Mouse (Mus musculus): Measurements from ENCODE around the gene Spock1. TPM values are rescaled to one million over a fixed set of nuclear protein-coding genes. Genes with fewer than 3 reads are reported as not detected.

The Spock1 gene
- polyA plus RNA-seq, 1 experiment from 2014 or later = 48.1 TPM

GRCm38 (mm10) chr13:57740473-57740872, 167.7 kb downstream of the Spock1 start:
- H3K9ac ChIP-seq (replicated peaks; ENCODE audit: low read depth, low read length) = no peak overlapping the region
- WGBS = 76% methylated on average over 5 of the region's 5 CpGs
- no peak overlapping the region for H3K4me2 ChIP-seq (ENCODE audit: low read length)
- no peak overlapping the region for H3K4me3 ChIP-seq (replicated peaks; ENCODE audit: low read length)
- no peaks in the 10 kb centered on the region for H3K27me3 ChIP-seq (replicated peaks; ENCODE audit: control insufficient read depth, insufficient read depth, low read length)
- H3K4me1 ChIP-seq (replicated peaks; ENCODE audit: control insufficient read depth, insufficient read depth, low read length) = 0 out of 2 replicates have a peak, but pooled peaks cover 2% of the 10 kb centered on the region
- H3K36me3 ChIP-seq (ENCODE audit: control insufficient read depth, insufficient read depth) = no peaks in the 10 kb centered on the region
- H3K27ac ChIP-seq (ENCODE audit: low read length) = no peak overlapping the region
- no peaks in the 10 kb centered on the region for H3K9me3 ChIP-seq (ENCODE audit: control insufficient read depth, low read length)
- ATAC-seq = no peak

GRCm38 (mm10) chr13:57736060-57736459, 172.1 kb downstream of the Spock1 start:
- Histone ChIP-seq H3K27ac (ENCODE audit: low read length) (no peak overlapping the region), H3K4me3 (replicated peaks; ENCODE audit: low read length) (no peak overlapping the region), H3K4me2 (ENCODE audit: low read length) (no peak overlapping the region), H3K4me1 (replicated peaks; ENCODE audit: control insufficient read depth, insufficient read depth, low read length) (0 out of 2 replicates have a peak, but pooled peaks cover under 1% of the 10 kb centered on the region), H3K9me3 (ENCODE audit: control insufficient read depth, low read length) (no peaks in the 10 kb centered on the region), H3K9ac (replicated peaks; ENCODE audit: low read depth, low read length) (no peak overlapping the region), H3K36me3 (ENCODE audit: control insufficient read depth, insufficient read depth) (no peaks in the 10 kb centered on the region), H3K27me3 (replicated peaks; ENCODE audit: control insufficient read depth, insufficient read depth, low read length) (no peaks in the 10 kb centered on the region)
- no peak for ATAC-seq
- WGBS = 70% methylated on average over 7 of the region's 7 CpGs

GRCm38 (mm10) chr13:57734549-57734948, 173.6 kb downstream of the Spock1 start:
- ATAC-seq = no peak
- no peak overlapping the region for H3K27ac ChIP-seq (ENCODE audit: low read length)
- no peaks in the 10 kb centered on the region for H3K9me3 ChIP-seq (ENCODE audit: control insufficient read depth, low read length)
- no peaks in the 10 kb centered on the region for H3K4me1 ChIP-seq (replicated peaks; ENCODE audit: control insufficient read depth, insufficient read depth, low read length)
- no peak overlapping the region for H3K4me3 ChIP-seq (replicated peaks; ENCODE audit: low read length)
- no peaks in the 10 kb centered on the region for H3K27me3 ChIP-seq (replicated peaks; ENCODE audit: control insufficient read depth, insufficient read depth, low read length)
- no peak overlapping the region for H3K9ac ChIP-seq (replicated peaks; ENCODE audit: low read depth, low read length)
- H3K36me3 ChIP-seq (ENCODE audit: control insufficient read depth, insufficient read depth) = no peaks in the 10 kb centered on the region
- H3K4me2 ChIP-seq (ENCODE audit: low read length) = no peak overlapping the region
- 87% methylated on average over 4 of the region's 4 CpGs for WGBS

GRCm38 (mm10) chr13:57733521-57733920, 174.6 kb downstream of the Spock1 start:
- no peaks in the 10 kb centered on the region for H3K27me3 ChIP-seq (replicated peaks; ENCODE audit: control insufficient read depth, insufficient read depth, low read length)
- no peaks in the 10 kb centered on the region for H3K9me3 ChIP-seq (ENCODE audit: control insufficient read depth, low read length)
- no peak overlapping the region for H3K4me3 ChIP-seq (replicated peaks; ENCODE audit: low read length)
- H3K4me1 ChIP-seq (replicated peaks; ENCODE audit: control insufficient read depth, insufficient read depth, low read length) = no peaks in the 10 kb centered on the region
- H3K27ac ChIP-seq (ENCODE audit: low read length) = no peak overlapping the region
- no peak overlapping the region for H3K9ac ChIP-seq (replicated peaks; ENCODE audit: low read depth, low read length)
- no peak for ATAC-seq
- H3K4me2 ChIP-seq (ENCODE audit: low read length) = no peak overlapping the region
- H3K36me3 ChIP-seq (ENCODE audit: control insufficient read depth, insufficient read depth) = no peaks in the 10 kb centered on the region
- WGBS = 100% methylated on average over 1 of the region's 1 CpGs

- no peak overlapping the region for H3K4me2 ChIP-seq (ENCODE audit: low read length)
- no peak overlapping the region for H3K4me3 ChIP-seq (replicated peaks; ENCODE audit: low read length)
- H3K4me1 ChIP-seq (replicated peaks; ENCODE audit: control insufficient read depth, insufficient read depth, low read length) = no peaks in the 10 kb centered on the region
- no peaks in the 10 kb centered on the region for H3K9me3 ChIP-seq (ENCODE audit: control insufficient read depth, low read length)
- no peaks in the 10 kb centered on the region for H3K36me3 ChIP-seq (ENCODE audit: control insufficient read depth, insufficient read depth)
- H3K27me3 ChIP-seq (replicated peaks; ENCODE audit: control insufficient read depth, insufficient read depth, low read length) = no peaks in the 10 kb centered on the region
- H3K9ac ChIP-seq (replicated peaks; ENCODE audit: low read depth, low read length) = no peak overlapping the region
- WGBS = 60% methylated on average over 2 of the region's 2 CpGs
- H3K27ac ChIP-seq (ENCODE audit: low read length) = no peak overlapping the region
- no peak for ATAC-seq
These were observed 175.9 kb downstream of the Spock1 start for GRCm38 (mm10) chr13:57732251-57732650.

GRCm38 (mm10) chr13:57727716-57728115, 180.4 kb downstream of the Spock1 start:
- no peak overlapping the region for H3K27ac ChIP-seq (ENCODE audit: low read length)
- no peak for ATAC-seq
- 84% methylated on average over 11 of the region's 11 CpGs for WGBS
- no peak overlapping the region for H3K4me3 ChIP-seq (replicated peaks; ENCODE audit: low read length)
- no peaks in the 10 kb centered on the region for H3K9me3 ChIP-seq (ENCODE audit: control insufficient read depth, low read length)
- H3K4me1 ChIP-seq (replicated peaks; ENCODE audit: control insufficient read depth, insufficient read depth, low read length) = no peaks in the 10 kb centered on the region
- no peak overlapping the region for H3K9ac ChIP-seq (replicated peaks; ENCODE audit: low read depth, low read length)
- H3K27me3 ChIP-seq (replicated peaks; ENCODE audit: control insufficient read depth, insufficient read depth, low read length) = no peaks in the 10 kb centered on the region
- H3K36me3 ChIP-seq (ENCODE audit: control insufficient read depth, insufficient read depth) = no peaks in the 10 kb centered on the region
- no peak overlapping the region for H3K4me2 ChIP-seq (ENCODE audit: low read length)

GRCm38 (mm10) chr13:57726654-57727053, 181.5 kb downstream of the Spock1 start:
- no peak for ATAC-seq
- H3K4me2 ChIP-seq (ENCODE audit: low read length) = no peak overlapping the region
- no peaks in the 10 kb centered on the region for H3K4me1 ChIP-seq (replicated peaks; ENCODE audit: control insufficient read depth, insufficient read depth, low read length)
- 90% methylated on average over 7 of the region's 7 CpGs for WGBS
- no peaks in the 10 kb centered on the region for H3K9me3 ChIP-seq (ENCODE audit: control insufficient read depth, low read length)
- H3K4me3 ChIP-seq (replicated peaks; ENCODE audit: low read length) = no peak overlapping the region
- no peak overlapping the region for H3K9ac ChIP-seq (replicated peaks; ENCODE audit: low read depth, low read length)
- no peaks in the 10 kb centered on the region for H3K27me3 ChIP-seq (replicated peaks; ENCODE audit: control insufficient read depth, insufficient read depth, low read length)
- H3K36me3 ChIP-seq (ENCODE audit: control insufficient read depth, insufficient read depth) = no peaks in the 10 kb centered on the region
- no peak overlapping the region for H3K27ac ChIP-seq (ENCODE audit: low read length)

- no peaks in the 10 kb centered on the region for H3K4me1 ChIP-seq (replicated peaks; ENCODE audit: control insufficient read depth, insufficient read depth, low read length)
- no peaks in the 10 kb centered on the region for H3K36me3 ChIP-seq (ENCODE audit: control insufficient read depth, insufficient read depth)
- H3K9ac ChIP-seq (replicated peaks; ENCODE audit: low read depth, low read length) = no peak overlapping the region
- H3K9me3 ChIP-seq (ENCODE audit: control insufficient read depth, low read length) = no peaks in the 10 kb centered on the region
- H3K27ac ChIP-seq (ENCODE audit: low read length) = no peak overlapping the region
- 75% methylated on average over 17 of the region's 17 CpGs for WGBS
- H3K4me2 ChIP-seq (ENCODE audit: low read length) = no peak overlapping the region
- no peak overlapping the region for H3K4me3 ChIP-seq (replicated peaks; ENCODE audit: low read length)
- ATAC-seq = no peak
- no peaks in the 10 kb centered on the region for H3K27me3 ChIP-seq (replicated peaks; ENCODE audit: control insufficient read depth, insufficient read depth, low read length)
These were observed 185.7 kb downstream of the Spock1 start for GRCm38 (mm10) chr13:57722329-57722936.

- no peak for ATAC-seq
- H3K9me3 ChIP-seq (ENCODE audit: control insufficient read depth, low read length) = no peaks in the 10 kb centered on the region
- no peak overlapping the region for H3K4me3 ChIP-seq (replicated peaks; ENCODE audit: low read length)
- H3K4me1 ChIP-seq (replicated peaks; ENCODE audit: control insufficient read depth, insufficient read depth, low read length) = no peaks in the 10 kb centered on the region
- no peaks in the 10 kb centered on the region for H3K27me3 ChIP-seq (replicated peaks; ENCODE audit: control insufficient read depth, insufficient read depth, low read length)
- H3K36me3 ChIP-seq (ENCODE audit: control insufficient read depth, insufficient read depth) = no peaks in the 10 kb centered on the region
- no peak overlapping the region for H3K4me2 ChIP-seq (ENCODE audit: low read length)
- no peak overlapping the region for H3K27ac ChIP-seq (ENCODE audit: low read length)
- WGBS = 63% methylated on average over 20 of the region's 20 CpGs
- no peak overlapping the region for H3K9ac ChIP-seq (replicated peaks; ENCODE audit: low read depth, low read length)
These were observed 186.4 kb downstream of the Spock1 start for GRCm38 (mm10) chr13:57721524-57722279.
